Mouse (Mus musculus) cerebellum, adult 2 months (tissue): ENCODE measurements at regions not wholly inside any gene's neighbourhood (a gene's known extent, or its start where the extent isn't known, plus 50 kb on each side); places are given as distances from the start of the nearest gene placed in this dataset.

Source experiments
- DNase-seq, 2 experiments: peaks; one replicate each; pipeline ENCODE4 v3.0.0; 2021
- H3K27ac ChIP-seq: fragments of 200-500 bp; 2 replicates; pipeline ENCODE4 v1.5.1; 2012; ENCODE audit warnings: low read length, control low read depth, inconsistent platforms; ENCODE audit not compliant: insufficient read depth
- H3K27me3 ChIP-seq: fragments of 200-500 bp; 2 replicates; pipeline ENCODE4 v1.6.1; 2012; ENCODE audit warnings: inconsistent platforms, mild to moderate bottlenecking, low read length, moderate library complexity; ENCODE audit not compliant: control insufficient read depth, insufficient read depth
- H3K4me1 ChIP-seq: fragments of 200-500 bp; 2 replicates; pipeline ENCODE4 v1.6.1; 2011; ENCODE audit warnings: low read length; ENCODE audit not compliant: control insufficient read depth, insufficient read depth
- H3K4me3 ChIP-seq: fragments of 200-500 bp; replicated peaks from 2 replicates; pipeline ENCODE3; 2011; ENCODE audit warnings: mild to moderate bottlenecking, low read depth, low read length, control low read depth; ENCODE audit not compliant: insufficient read depth
- CTCF ChIP-seq: fragments of 200-500 bp; IDR thresholded peaks from 2 replicates; pipeline ENCODE4 v1.5.1; 2011; ENCODE audit warnings: low read depth, mild to moderate bottlenecking, control low read depth, low read length, moderate library complexity, borderline replicate concordance; ENCODE audit not compliant: insufficient read depth
- POLR2A ChIP-seq: fragments of 200-500 bp; IDR thresholded peaks from 2 replicates; pipeline ENCODE4 v1.6.1; 2011; ENCODE audit warnings: low read length, control low read depth, borderline replicate concordance; ENCODE audit not compliant: insufficient read depth
- WGBS: fragments of 180-500 bp; shearing (Covaris S2); methylation state at CpG from one replicate; pipeline ENCODE4 v1.1.7; 2018; 5-methylcytosine and 5-hydroxymethylcytosine counted together

GRCm38 (mm10) chr19:42673133-42673532 lies 60.5 kb upstream of the Loxl4 start:
- DNase-seq: peak; percentile 33 to 48
- H3K27me3 ChIP-seq: no peaks in the 10 kb centered on the region
- H3K4me3 ChIP-seq: no peak overlapping the region
- 24% methylated on average over 9 of the region's 9 CpGs for WGBS
- H3K4me1 ChIP-seq: no peaks in the 10 kb centered on the region; the same call in 1 of the 2 replicates
- TF ChIP-seq CTCF (no peak), POLR2A (no peak)
- no peak overlapping the region for H3K27ac ChIP-seq

- no peak for TF ChIP-seq CTCF
- no peak for TF ChIP-seq POLR2A
- H3K27me3 ChIP-seq: no peaks in the 10 kb centered on the region
- DNase-seq: peak in 1 of 2 experiments; percentile 42
- no peak overlapping the region for H3K4me3 ChIP-seq
- H3K4me1 ChIP-seq: no peaks in the 10 kb centered on the region; the same call in 1 of the 2 replicates
- 42% methylated on average over 6 of the region's 6 CpGs for WGBS
- H3K27ac ChIP-seq: no peak overlapping the region
Measured at GRCm38 (mm10) chr19:42669886-42670285, 57.3 kb upstream of the Loxl4 start.

GRCm38 (mm10) chr19:42668385-42669098 lies 55.9 kb upstream of the Loxl4 start:
- Histone ChIP-seq H3K27ac (no peak overlapping the region), H3K4me1 (no peaks in the 10 kb centered on the region; the same call in 1 of the 2 replicates), H3K27me3 (no peaks in the 10 kb centered on the region), H3K4me3 (no peak overlapping the region)
- WGBS: 53% methylated on average over 14 of the region's 14 CpGs
- DNase-seq: peak in 1 of 2 experiments; percentile 33
- no peak for TF ChIP-seq CTCF
- no peak for TF ChIP-seq POLR2A

GRCm38 (mm10) chr19:42666906-42667305 lies 54.3 kb upstream of the Loxl4 start:
- whole genome bisulfite sequencing: 83% methylated on average over 5 of the region's 5 CpGs
- Histone ChIP-seq H3K27me3 (no peaks in the 10 kb centered on the region), H3K4me1 (no peaks in the 10 kb centered on the region; the same call in 1 of the 2 replicates), H3K4me3 (no peak overlapping the region), H3K27ac (no peak overlapping the region)
- TF ChIP-seq POLR2A (no peak), CTCF (no peak)
- no peak for DNase-seq
